In genomic region chr17:31385671-31386665, GRCm38 (mm10) we compare ENCODE assay signal across 8 mouse cellular contexts. TPM values are rescaled to one million over a fixed set of nuclear protein-coding genes. Genes with fewer than 3 reads are reported as not detected.
A peak's percentile ranks its signal among the peaks of the same experiment; 100 is the strongest.
DNase-seq lines count a peak whose midpoint lies in the region; ATAC-seq and TF ChIP-seq lines count a peak whose summit lies in the region.

Gene Pde9a (plus strand): TSS chr17:31386210.

- no peak for TF ChIP-seq EP300 in liver, postnatal 0 days (IDR thresholded peaks at IDR 0.05; ENCODE audit: low read depth)

- no peak for TF ChIP-seq CTCF in cerebellum, adult 2 months (IDR thresholded peaks at IDR 0.05; ENCODE audit: borderline replicate concordance, insufficient read depth, low read depth, low read length)
- TF ChIP-seq CTCF in liver, postnatal 0 days (IDR thresholded peaks at IDR 0.05; ENCODE audit: low read depth): no peak
- no peak for TF ChIP-seq CTCF in olfactory bulb, adult 2 months (IDR thresholded peaks at IDR 0.05; ENCODE audit: insufficient read depth, low read depth, low read length)

- peak within 1 kb of the TSS; percentile 84 for H3K4me2 ChIP-seq in liver, postnatal 0 days (ENCODE audit: low read depth, low read length)

- H3K36me3 ChIP-seq in liver, postnatal 0 days (replicated peaks; ENCODE audit: insufficient read depth, low read length): no peaks in the 10 kb centered on the region

- 3% methylated on average over 54 of the region's 56 CpGs for WGBS in cerebellum, adult 2 months
- 3% methylated on average over 39 of the region's 56 CpGs for WGBS in liver, postnatal 0 days (ENCODE audit: insufficient replicate concordance)
- WGBS in olfactory bulb, adult 2 months: 2% methylated on average over 48 of the region's 56 CpGs

- peak; percentile 70 for ATAC-seq in liver, postnatal 0 days

- H3K27ac ChIP-seq in cerebellum, adult 2 months (ENCODE audit: insufficient read depth, low read length): peak within 1 kb of the TSS; percentile 93
- no peak within 1 kb of the TSS for H3K27ac ChIP-seq in liver, postnatal 0 days (ENCODE audit: low read depth)
- H3K27ac ChIP-seq in olfactory bulb, adult 2 months (ENCODE audit: insufficient read depth, low read depth, low read length): 0 out of 2 replicates have a peak within 1 kb of the TSS, but pooled peaks have one; percentile 47

- H3K9ac ChIP-seq in liver, postnatal 0 days (replicated peaks): peak within 1 kb of the TSS; percentile 55

- no peaks in the 10 kb centered on the region for H3K9me3 ChIP-seq in liver, postnatal 0 days (ENCODE audit: low read length)

- intact Hi-C loops in heart, postnatal 36 days (cut with DNase I): loop anchor here (1.0 to 5.0 kb wide), 3 partner anchors 19 to 59 kb away; no protein-coding TSS in a partner anchor

- peak within 1 kb of the TSS; percentile 69 for H3K4me3 ChIP-seq in cerebellum, adult 2 months (replicated peaks; ENCODE audit: insufficient read depth, low read depth, low read length)
- peak within 1 kb of the TSS; percentile 57 for H3K4me3 ChIP-seq in liver, postnatal 0 days (ENCODE audit: low read depth, low read length)
- H3K4me3 ChIP-seq in olfactory bulb, adult 2 months (ENCODE audit: insufficient read depth, low read depth, low read length): peak within 1 kb of the TSS; percentile 93

- H3K27me3 ChIP-seq in cerebellum, adult 2 months (ENCODE audit: control insufficient read depth, insufficient read depth, low read length): no peaks in the 10 kb centered on the region
- H3K27me3 ChIP-seq in liver, postnatal 0 days (ENCODE audit: insufficient read depth, low read length): peaks cover 15% of the 10 kb centered on the region; the same call in 1 of the 2 replicates

- peaks cover 41% of the 10 kb centered on the region for H3K4me1 ChIP-seq in cerebellum, adult 2 months (ENCODE audit: control insufficient read depth, insufficient read depth, low read length)
- H3K4me1 ChIP-seq in liver, postnatal 0 days (ENCODE audit: insufficient read depth): peaks cover 14% of the 10 kb centered on the region
- peaks cover 43% of the 10 kb centered on the region for H3K4me1 ChIP-seq in olfactory bulb, adult 2 months (ENCODE audit: control insufficient read depth, insufficient read depth, low read length)

- peak; percentile 5; the same call in 1 of the 2 replicates for TF ChIP-seq POLR2A in cerebellum, adult 2 months (IDR thresholded peaks at IDR 0.05; ENCODE audit: borderline replicate concordance, insufficient read depth, low read length)
- no peak for TF ChIP-seq POLR2A in olfactory bulb, adult 2 months (IDR thresholded peaks at IDR 0.05; ENCODE audit: insufficient read depth, low read depth, low read length)

- DNase-seq in ES-CJ7 (ENCODE audit: low read depth, low spot score): peak; percentile 88
- peak; percentile 70 for DNase-seq in cerebellum, adult 2 months
- DNase-seq in forelimb bud, embryonic 11.5 days (ENCODE audit: low read depth, low spot score): peak; percentile 81
- peak; percentile 61 to 62 for DNase-seq in heart, postnatal 36 days
- DNase-seq in layer of hippocampus, adult 18-20 months (ENCODE audit: low spot score in 2 of 2): peak in 1 of 2 experiments; percentile 64
- DNase-seq in liver, postnatal 0 days: peak; percentile 73
- DNase-seq in thymus, postnatal 25 days: peak; percentile 67

RNA-seq across cellular contexts. Expression of gene Pde9a, which starts in this region (rescaled TPM):
- polyA plus RNA-seq in cerebellum, adult 2 months (2012; rRNA removed): 83.1 and 93.0 TPM in 2 replicates
- 1 to 10 TPM; 5.2 to 6.1 TPM for total RNA-seq in heart, postnatal 36 days (2021)
- 10 to 100 TPM; 19.8 to 23.9 TPM for total RNA-seq in layer of hippocampus, adult 18-20 months (2021)
- polyA plus RNA-seq in liver, postnatal 0 days (2015; fragmentation: Nextera tagmentation; extraction: Ambion mirVana): 5.7 and 7.6 TPM in 2 replicates
- not detected in 2 replicates for polyA plus RNA-seq in olfactory bulb, adult 2 months (2012; ENCODE audit: insufficient read depth, insufficient read length, low replicate concordance, missing spikeins)
